Mouse (Mus musculus) stomach, postnatal 0 days (tissue): ENCODE results near the gene 4930524J08Rik. TPM values are rescaled to one million over a fixed set of nuclear protein-coding genes. Genes with fewer than 3 reads are reported as not detected.

Experiments
- ATAC-seq: fragments of 200-750 bp; cut with Nextera tagmentation; 2 replicates; pipeline ENCODE4 v1.8.0; 2017; ENCODE audit not compliant: low FRiP score, low TSS enrichment
- DNase-seq: peaks from one replicate; pipeline ENCODE4 v3.0.0-alpha.2; 2016; ENCODE audit warnings: low spot score
- H3K27ac ChIP-seq: fragments of 300-500 bp; sonication (generic); replicated peaks from 2 replicates; pipeline ENCODE4 v1.5.1; 2014; ENCODE audit warnings: mild to moderate bottlenecking, control low read depth
- H3K27me3 ChIP-seq: fragments of 300-500 bp; sonication (generic); 2 replicates; pipeline ENCODE4 v1.6.1; 2014; ENCODE audit warnings: low read length; ENCODE audit not compliant: control insufficient read depth, insufficient read depth
- H3K36me3 ChIP-seq: fragments of 300-500 bp; sonication (generic); 2 replicates; pipeline ENCODE4 v1.6.1; 2014; ENCODE audit warnings: low read length, mixed read lengths; ENCODE audit not compliant: control insufficient read depth, insufficient read depth
- H3K4me1 ChIP-seq: fragments of 300-500 bp; sonication (generic); replicated peaks from 2 replicates; pipeline ENCODE4 v1.6.1; 2014; ENCODE audit warnings: antibody characterized with exemption; ENCODE audit not compliant: control insufficient read depth, insufficient read depth
- H3K4me2 ChIP-seq: fragments of 300-500 bp; sonication (generic); replicated peaks from 2 replicates; pipeline ENCODE4 v1.6.1; 2014; ENCODE audit warnings: low read depth, mild to moderate bottlenecking, control low read depth, moderate library complexity
- H3K4me3 ChIP-seq: fragments of 300-500 bp; sonication (generic); 2 replicates; pipeline ENCODE4 v1.5.1; 2014; ENCODE audit warnings: low read depth, low read length, control low read depth
- H3K9ac ChIP-seq: fragments of 300-500 bp; sonication (generic); 2 replicates; pipeline ENCODE4 v1.6.1; 2014; ENCODE audit warnings: mild to moderate bottlenecking, low read length, control low read depth, mixed read lengths
- H3K9me3 ChIP-seq: fragments of 300-500 bp; sonication (generic); 2 replicates; pipeline ENCODE4 v1.6.1; 2016; ENCODE audit warnings: low read length; ENCODE audit not compliant: control insufficient read depth
- CTCF ChIP-seq: IDR thresholded peaks from 2 replicates; pipeline ENCODE4 v1.5.1; 2016; ENCODE audit warnings: antibody characterized with exemption, low read depth, mild to moderate bottlenecking, moderate library complexity
- EP300 ChIP-seq: optimal IDR thresholded peaks from 2 replicates; pipeline ENCODE3; 2016; ENCODE audit warnings: antibody characterized with exemption
- WGBS: fragments of 180-500 bp; shearing (Covaris S2); extraction: QIAGEN DNeasy Blood & Tissue Kit; methylation state at CpG from one replicate; pipeline ENCODE4 v1.1.7; 2014; 5-methylcytosine and 5-hydroxymethylcytosine counted together
- polyA plus RNA-seq: library from polyadenylated mRNA; unstranded; fragments of >200 nt; fragmentation: Nextera tagmentation; extraction: Ambion mirVana; gene quantifications from 2 replicates; pipeline ENCODE4 v1.2.1, GENCODE M21; 2015

Gene 4930524J08Rik
- 1.9 and 2.6 TPM in 2 replicates for polyA plus RNA-seq

- H3K4me3 ChIP-seq = peak within 1 kb of the TSS; percentile 95
- peak; percentile 98 for ATAC-seq
- WGBS = under 1% methylated on average over 80 of the region's 97 CpGs
Observed at GRCm38 (mm10) chr5:99978699-99979442, at the start of gene 4930524J08Rik, which contains the start of gene Hnrnpd. 4930524J08Rik (plus strand) TSS chr5:99979061. Hnrnpd (minus strand) TSS chr5:99978938.

GRCm38 (mm10) chr5:99931910-99932309 is 47.0 kb upstream of the 4930524J08Rik start:
- no peak for TF ChIP-seq EP300
- TF ChIP-seq CTCF = no peak
- Histone ChIP-seq H3K9me3 (no peaks in the 10 kb centered on the region), H3K27me3 (no peaks in the 10 kb centered on the region), H3K9ac (no peak overlapping the region), H3K4me1 (no peaks in the 10 kb centered on the region), H3K4me2 (no peak overlapping the region), H3K36me3 (no peaks in the 10 kb centered on the region), H3K27ac (no peak overlapping the region), H3K4me3 (no peak overlapping the region)
- DNase-seq = no peak
- no peak for ATAC-seq
- WGBS = 87% methylated on average over 6 of the region's 6 CpGs

More at GRCm38 (mm10) chr5:99978699-99979442, at the start of gene 4930524J08Rik, which contains the start of gene Hnrnpd:
- no peak for TF ChIP-seq CTCF
- no peak for TF ChIP-seq EP300
- peak within 1 kb of the TSS; percentile 99 for H3K27ac ChIP-seq
- peak within 1 kb of the TSS; percentile 99 for H3K9ac ChIP-seq
- 0 out of 2 replicates have a peak, but pooled peaks cover 2% of the 10 kb centered on the region for H3K4me1 ChIP-seq
- no peaks in the 10 kb centered on the region for H3K9me3 ChIP-seq
- DNase-seq = peak; percentile 99
- peak within 1 kb of the TSS; percentile 68 for H3K4me2 ChIP-seq
- no peaks in the 10 kb centered on the region for H3K36me3 ChIP-seq
- no peaks in the 10 kb centered on the region for H3K27me3 ChIP-seq

- H3K9me3 ChIP-seq = no peaks in the 10 kb centered on the region
- no peak for DNase-seq
- 74% methylated on average over 3 of the region's 3 CpGs for WGBS
Observed at GRCm38 (mm10) chr5:99939440-99939839, 39.4 kb upstream of the 4930524J08Rik start.

GRCm38 (mm10) chr5:99941273-99941672 is 37.6 kb upstream of the 4930524J08Rik start:
- Histone ChIP-seq H3K27me3 (no peaks in the 10 kb centered on the region), H3K4me3 (no peak overlapping the region), H3K4me1 (no peaks in the 10 kb centered on the region), H3K9me3 (no peaks in the 10 kb centered on the region; the same call in 1 of the 2 replicates), H3K36me3 (no peaks in the 10 kb centered on the region), H3K4me2 (no peak overlapping the region), H3K27ac (no peak overlapping the region), H3K9ac (no peak overlapping the region)
- DNase-seq = no peak
- no peak for TF ChIP-seq EP300
- no peak for TF ChIP-seq CTCF
- no peak for ATAC-seq
- WGBS = 85% methylated on average over 10 of the region's 10 CpGs

More at GRCm38 (mm10) chr5:99939440-99939839, 39.4 kb upstream of the 4930524J08Rik start:
- Histone ChIP-seq H3K4me2 (no peak overlapping the region), H3K9ac (no peak overlapping the region), H3K4me1 (no peaks in the 10 kb centered on the region), H3K27me3 (no peaks in the 10 kb centered on the region), H3K27ac (no peak overlapping the region), H3K36me3 (no peaks in the 10 kb centered on the region), H3K4me3 (no peak overlapping the region)
- TF ChIP-seq CTCF (no peak), EP300 (no peak)
- no peak for ATAC-seq

GRCm38 (mm10) chr5:99941776-99942502 is 36.9 kb upstream of the 4930524J08Rik start:
- Histone ChIP-seq H3K4me2 (no peak overlapping the region), H3K36me3 (no peaks in the 10 kb centered on the region), H3K4me1 (no peaks in the 10 kb centered on the region), H3K27ac (no peak overlapping the region), H3K4me3 (no peak overlapping the region), H3K9ac (no peak overlapping the region), H3K27me3 (no peaks in the 10 kb centered on the region), H3K9me3 (no peaks in the 10 kb centered on the region; the same call in 1 of the 2 replicates)
- ATAC-seq = no peak
- no peak for DNase-seq
- TF ChIP-seq CTCF (no peak), EP300 (no peak)
- WGBS = 61% methylated on average over 10 of the region's 10 CpGs
